Mouse (Mus musculus): ENCODE measurements around the gene Zfp148. TPM values are rescaled to one million over a fixed set of nuclear protein-coding genes. Genes with fewer than 3 reads are reported as not detected.

Zfp148 gene
- polyA plus RNA-seq, 1 experiment = 26.9 TPM

DNA sequence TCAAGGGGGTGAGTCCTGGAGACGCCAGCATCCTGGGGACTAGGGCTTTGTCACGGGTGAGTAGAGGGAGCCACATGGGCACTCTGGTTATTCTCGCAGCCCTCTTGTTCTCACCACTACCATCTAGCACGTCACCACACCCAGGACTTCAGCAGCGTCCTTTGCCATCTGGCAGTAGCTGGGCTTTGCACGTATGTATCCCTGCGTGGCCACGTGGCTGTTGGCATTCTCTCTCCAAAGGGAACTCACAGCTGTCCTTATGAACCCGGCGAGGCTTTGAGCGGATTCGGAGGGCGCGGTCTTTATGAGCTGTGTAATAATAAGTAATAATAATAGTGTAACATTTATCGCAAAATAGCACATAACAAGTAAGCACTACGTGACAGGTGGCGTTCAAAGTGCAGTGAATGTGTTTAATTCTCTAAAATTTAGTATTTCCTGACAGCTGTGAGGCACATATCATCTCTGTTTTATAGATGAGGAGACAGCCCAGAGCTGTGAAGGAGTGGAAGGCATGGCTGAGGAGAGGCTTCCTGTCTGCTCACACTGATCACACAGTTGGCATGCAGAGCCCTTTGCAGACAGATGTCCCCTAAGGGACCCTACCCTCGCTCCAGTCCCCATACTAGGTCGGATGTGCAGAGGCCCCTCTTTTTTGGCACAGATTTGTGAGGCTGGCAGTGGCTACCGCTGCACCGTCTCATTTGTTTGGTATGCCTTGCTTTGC lies 157.0 kb downstream of the Zfp148 start:
- TF ChIP-seq POLR2A (IDR thresholded peaks at IDR 0.05; ENCODE audit: borderline replicate concordance, insufficient read depth, low read length) = no peak
- no peak for TF ChIP-seq CTCF (IDR thresholded peaks at IDR 0.05; ENCODE audit: borderline replicate concordance, insufficient read depth, low read depth, low read length)
- Histone ChIP-seq H3K4me3 (replicated peaks; ENCODE audit: insufficient read depth, low read depth, low read length) (no peak overlapping the region), H3K27me3 (ENCODE audit: control insufficient read depth, insufficient read depth, low read length) (no peaks in the 10 kb centered on the region), H3K27ac (ENCODE audit: insufficient read depth, low read length) (no peak overlapping the region), H3K4me1 (ENCODE audit: control insufficient read depth, insufficient read depth, low read length) (no peaks in the 10 kb centered on the region; the same call in 1 of the 2 replicates)
- DNase-seq = no peak
- 41% methylated on average over 21 of the region's 21 CpGs for WGBS

GRCm38 (mm10) chr16:33544346-33544745 lies 163.7 kb downstream of the Zfp148 start:
- no peak overlapping the region for H3K27ac ChIP-seq (ENCODE audit: insufficient read depth, low read length)
- no peak overlapping the region for H3K4me3 ChIP-seq (replicated peaks; ENCODE audit: insufficient read depth, low read depth, low read length)
- no peak for DNase-seq
- H3K27me3 ChIP-seq (ENCODE audit: control insufficient read depth, insufficient read depth, low read length) = no peaks in the 10 kb centered on the region
- TF ChIP-seq CTCF (IDR thresholded peaks at IDR 0.05; ENCODE audit: borderline replicate concordance, insufficient read depth, low read depth, low read length) (no peak), POLR2A (IDR thresholded peaks at IDR 0.05; ENCODE audit: borderline replicate concordance, insufficient read depth, low read length) (no peak)
- 95% methylated on average over 2 of the region's 2 CpGs for WGBS
- H3K4me1 ChIP-seq (ENCODE audit: control insufficient read depth, insufficient read depth, low read length) = no peaks in the 10 kb centered on the region

DNA sequence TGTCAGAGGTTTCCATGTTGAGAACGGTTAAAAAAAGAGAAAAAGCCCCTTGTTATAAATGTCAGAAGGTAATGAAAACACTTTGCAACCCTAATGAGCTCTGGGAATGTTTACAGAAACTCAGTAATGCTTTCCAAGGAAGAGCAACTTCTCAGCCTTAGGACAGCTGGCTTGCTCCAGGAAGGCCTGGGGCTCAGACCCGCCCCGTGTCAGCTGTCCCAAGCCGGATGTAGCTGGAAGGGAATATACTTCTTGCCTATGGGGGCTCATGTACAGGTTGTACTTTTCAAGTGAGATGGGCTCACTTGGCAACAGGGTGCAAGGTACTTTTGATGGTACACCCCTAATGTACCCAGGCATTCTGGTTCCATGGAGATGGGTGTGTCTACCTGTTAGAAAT lies 164.9 kb downstream of the Zfp148 start:
- DNase-seq = no peak
- TF ChIP-seq CTCF (IDR thresholded peaks at IDR 0.05; ENCODE audit: borderline replicate concordance, insufficient read depth, low read depth, low read length) = no peak
- no peak for TF ChIP-seq POLR2A (IDR thresholded peaks at IDR 0.05; ENCODE audit: borderline replicate concordance, insufficient read depth, low read length)
- 80% methylated on average over 4 of the region's 4 CpGs for WGBS
- no peaks in the 10 kb centered on the region for H3K27me3 ChIP-seq (ENCODE audit: control insufficient read depth, insufficient read depth, low read length)
- no peak overlapping the region for H3K4me3 ChIP-seq (replicated peaks; ENCODE audit: insufficient read depth, low read depth, low read length)
- H3K4me1 ChIP-seq (ENCODE audit: control insufficient read depth, insufficient read depth, low read length) = no peaks in the 10 kb centered on the region
- H3K27ac ChIP-seq (ENCODE audit: insufficient read depth, low read length) = no peak overlapping the region

DNA sequence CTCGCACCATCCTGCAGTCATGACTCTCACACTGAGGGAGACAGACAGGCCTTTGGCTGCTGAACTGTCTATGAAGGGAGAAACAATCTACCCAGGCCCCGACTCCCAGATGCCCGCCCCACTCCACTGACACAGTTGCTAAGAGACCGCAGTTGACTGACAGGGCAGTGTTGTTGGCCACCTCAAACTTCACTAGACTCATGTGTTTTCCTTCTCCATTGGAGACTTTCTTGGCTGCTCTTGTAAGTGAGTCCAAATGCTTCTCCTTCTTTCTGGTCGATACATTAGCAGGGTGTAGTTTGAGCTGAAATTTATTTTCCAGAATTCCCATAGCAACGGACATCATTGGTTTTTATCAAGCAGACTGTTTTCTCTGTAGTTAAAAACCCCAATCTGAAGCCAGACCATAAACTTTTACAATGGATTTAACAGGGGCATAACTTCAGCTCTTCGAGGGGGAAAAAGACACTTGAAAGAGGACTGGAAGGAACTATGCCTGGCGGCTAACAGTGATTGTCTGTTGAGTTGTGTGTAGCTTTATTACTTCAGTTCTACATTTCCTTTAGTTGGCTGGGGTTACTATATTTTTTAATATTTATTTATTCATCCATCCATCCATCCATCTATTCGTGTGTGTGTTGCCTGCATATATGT lies 173.2 kb downstream of the Zfp148 start:
- 58% methylated on average over 9 of the region's 9 CpGs for WGBS
- TF ChIP-seq CTCF (IDR thresholded peaks at IDR 0.05; ENCODE audit: borderline replicate concordance, insufficient read depth, low read depth, low read length) (no peak), POLR2A (IDR thresholded peaks at IDR 0.05; ENCODE audit: borderline replicate concordance, insufficient read depth, low read length) (no peak)
- Histone ChIP-seq H3K27ac (ENCODE audit: insufficient read depth, low read length) (no peak overlapping the region), H3K4me3 (replicated peaks; ENCODE audit: insufficient read depth, low read depth, low read length) (no peak overlapping the region), H3K27me3 (ENCODE audit: control insufficient read depth, insufficient read depth, low read length) (no peaks in the 10 kb centered on the region), H3K4me1 (ENCODE audit: control insufficient read depth, insufficient read depth, low read length) (no peaks in the 10 kb centered on the region)
- no peak for DNase-seq

Other genes with a start within 250 kb of the Zfp148 start
- 12.5 and 12.8 TPM in 2 replicates for gene Osbpl11, start 195.8 kb upstream of the Zfp148 start, polyA plus RNA-seq (2012; rRNA removed)
- 21.9 and 24.8 TPM in 2 replicates for gene Snx4, start 129.4 kb upstream of the Zfp148 start, polyA plus RNA-seq (2012; rRNA removed)
- gene Slc12a8, start 136.5 kb downstream of the Zfp148 start, polyA plus RNA-seq (2012; rRNA removed) = 4.9 and 5.6 TPM in 2 replicates